8 mouse cellular contexts compared by ENCODE assay signal in the genomic region with DNA sequence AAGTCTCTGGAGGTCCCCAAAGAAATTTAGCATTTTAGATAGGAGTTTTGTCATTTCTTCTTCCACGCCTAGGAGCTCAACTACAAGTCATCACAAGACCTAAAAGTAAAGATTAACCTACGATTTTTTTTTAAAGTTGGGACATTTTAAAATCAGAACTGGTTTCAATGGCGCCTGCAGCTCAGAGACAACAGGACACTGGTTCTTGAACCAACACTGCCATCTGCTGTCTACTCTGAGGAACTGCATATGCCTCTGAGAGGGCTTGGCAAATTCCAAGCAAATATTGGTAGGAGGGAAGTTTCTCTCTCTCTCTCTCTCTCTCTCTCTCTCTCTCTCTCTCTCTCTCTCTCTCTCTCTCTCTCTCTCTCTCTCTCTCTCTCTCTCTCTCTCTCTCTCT. TPM values are rescaled to one million over a fixed set of nuclear protein-coding genes. Genes with fewer than 3 reads are reported as not detected.
DNase-seq lines count a peak whose midpoint lies in the region; ATAC-seq and TF ChIP-seq lines count a peak whose summit lies in the region.

No protein-coding gene starts in this region.

- H3K27ac ChIP-seq in testis, adult 2 months (ENCODE audit: control insufficient read depth, insufficient read depth, low read depth, low read length): no peak overlapping the region
- no peak overlapping the region for H3K27ac ChIP-seq in forebrain, embryonic 12.5 days
- H3K27ac ChIP-seq in hindbrain, embryonic 16.5 days (ENCODE audit: low read depth, low read length): no peak overlapping the region
- peak overlapping the region; percentile 100 for H3K27ac ChIP-seq in limb, embryonic 12.5 days
- no peak overlapping the region for H3K27ac ChIP-seq in midbrain, embryonic 13.5 days

- 0% methylated on average over 3 of the region's 3 CpGs for WGBS in forebrain, embryonic 12.5 days
- WGBS in hindbrain, embryonic 16.5 days: 0% methylated on average over 3 of the region's 3 CpGs
- 0% methylated on average over 3 of the region's 3 CpGs for WGBS in limb, embryonic 12.5 days
- WGBS in midbrain, embryonic 13.5 days: under 1% methylated on average over 3 of the region's 3 CpGs

- peak overlapping the region; percentile 76; the same call in 1 of the 2 replicates for H3K4me3 ChIP-seq in testis, adult 2 months (ENCODE audit: control insufficient read depth, low read depth, low read length)
- peak overlapping the region; percentile 47 for H3K4me3 ChIP-seq in forebrain, embryonic 12.5 days (replicated peaks)
- peak overlapping the region; percentile 46 for H3K4me3 ChIP-seq in hindbrain, embryonic 16.5 days (ENCODE audit: low read length)
- H3K4me3 ChIP-seq in limb, embryonic 12.5 days (replicated peaks): peak overlapping the region; percentile 89
- peak overlapping the region; percentile 38 for H3K4me3 ChIP-seq in midbrain, embryonic 13.5 days (replicated peaks)

- H3K4me1 ChIP-seq in testis, adult 2 months (ENCODE audit: control insufficient read depth, insufficient read depth, low read length): peaks cover 2% of the 10 kb centered on the region
- H3K4me1 ChIP-seq in forebrain, embryonic 12.5 days: peaks cover 42% of the 10 kb centered on the region
- peaks cover 12% of the 10 kb centered on the region for H3K4me1 ChIP-seq in hindbrain, embryonic 16.5 days (ENCODE audit: control insufficient read depth, insufficient read depth, low read depth, low read length)
- H3K4me1 ChIP-seq in limb, embryonic 12.5 days (replicated peaks): peaks cover 44% of the 10 kb centered on the region
- H3K4me1 ChIP-seq in midbrain, embryonic 13.5 days (replicated peaks): peaks cover 42% of the 10 kb centered on the region

- DNase-seq in testis, postnatal 10 days (ENCODE audit: low spot score): no peak
- DNase-seq in c-Kit-positive CD71-positive TER-119-negative erythroid progenitor cells, embryonic 14.5 days (ENCODE audit: low read depth): peak; percentile 43
- peak; percentile 55 for DNase-seq in thymus, postnatal 14 days

- H3K36me3 ChIP-seq in testis, adult 2 months (ENCODE audit: control insufficient read depth, insufficient read depth, low read length): no peaks in the 10 kb centered on the region
- H3K36me3 ChIP-seq in forebrain, embryonic 12.5 days (replicated peaks): no peaks in the 10 kb centered on the region
- H3K36me3 ChIP-seq in hindbrain, embryonic 16.5 days (ENCODE audit: control insufficient read depth, insufficient read depth, low read length): no peaks in the 10 kb centered on the region
- H3K36me3 ChIP-seq in limb, embryonic 12.5 days: peaks cover 40% of the 10 kb centered on the region
- no peaks in the 10 kb centered on the region for H3K36me3 ChIP-seq in midbrain, embryonic 13.5 days

- ATAC-seq in forebrain, embryonic 12.5 days (ENCODE audit: low FRiP score): no peak
- no peak for ATAC-seq in hindbrain, embryonic 16.5 days
- ATAC-seq in limb, embryonic 12.5 days (ENCODE audit: insufficient number of reproducible peaks, insufficient read depth, low FRiP score, low TSS enrichment, low read depth): no peak
- no peak for ATAC-seq in midbrain, embryonic 13.5 days

- no peaks in the 10 kb centered on the region for H3K9me3 ChIP-seq in forebrain, embryonic 12.5 days
- H3K9me3 ChIP-seq in hindbrain, embryonic 16.5 days (ENCODE audit: control insufficient read depth, low read length): no peaks in the 10 kb centered on the region
- H3K9me3 ChIP-seq in limb, embryonic 12.5 days: no peaks in the 10 kb centered on the region
- no peaks in the 10 kb centered on the region for H3K9me3 ChIP-seq in midbrain, embryonic 13.5 days

- peak; percentile 38; the same call in 1 of the 2 replicates for TF ChIP-seq CTCF in testis, adult 2 months (IDR thresholded peaks at IDR 0.05; ENCODE audit: control insufficient read depth, insufficient read depth, insufficient replicate concordance, low read depth, low read length)

- H3K27me3 ChIP-seq in testis, adult 2 months (ENCODE audit: control insufficient read depth, insufficient read depth, low read length): peaks cover 2% of the 10 kb centered on the region; the same call in 1 of the 2 replicates
- peaks cover 74% of the 10 kb centered on the region for H3K27me3 ChIP-seq in forebrain, embryonic 12.5 days
- peaks cover 3% of the 10 kb centered on the region; the same call in 1 of the 2 replicates for H3K27me3 ChIP-seq in hindbrain, embryonic 16.5 days (replicated peaks; ENCODE audit: control insufficient read depth, insufficient read depth, low read length)
- peaks cover 8% of the 10 kb centered on the region; the same call in 1 of the 2 replicates for H3K27me3 ChIP-seq in limb, embryonic 12.5 days
- H3K27me3 ChIP-seq in midbrain, embryonic 13.5 days: peaks cover 70% of the 10 kb centered on the region

- peak overlapping the region; percentile 49 for H3K9ac ChIP-seq in forebrain, embryonic 12.5 days
- peak overlapping the region; percentile 42; the same call in 1 of the 2 replicates for H3K9ac ChIP-seq in hindbrain, embryonic 16.5 days (ENCODE audit: low read depth, low read length)
- peak overlapping the region; percentile 100 for H3K9ac ChIP-seq in limb, embryonic 12.5 days (replicated peaks)
- no peak overlapping the region for H3K9ac ChIP-seq in midbrain, embryonic 13.5 days (replicated peaks)

- H3K4me2 ChIP-seq in forebrain, embryonic 12.5 days: peak overlapping the region; percentile 87
- peak overlapping the region; percentile 77 for H3K4me2 ChIP-seq in hindbrain, embryonic 16.5 days (ENCODE audit: low read length)
- H3K4me2 ChIP-seq in limb, embryonic 12.5 days: peak overlapping the region; percentile 64
- H3K4me2 ChIP-seq in midbrain, embryonic 13.5 days (replicated peaks): peak overlapping the region; percentile 74

- no peak for TF ChIP-seq POLR2A in testis, adult 2 months (IDR thresholded peaks at IDR 0.05; ENCODE audit: control insufficient read depth, low read depth, low read length)

RNA-seq across cellular contexts. Expression of a gene that starts 4.9 kb away (rescaled TPM):
- polyA plus RNA-seq in testis, adult 2 months (2012; rRNA removed): 3.9 TPM in 2 replicates
- polyA plus RNA-seq in forebrain, embryonic 12.5 days (2016; fragmentation: Nextera tagmentation; extraction: Ambion mirVana): 15.7 and 18.9 TPM in 2 replicates
- 20.8 and 22.1 TPM in 2 replicates for polyA plus RNA-seq in hindbrain, embryonic 16.5 days (2015; fragmentation: Nextera tagmentation; extraction: Ambion mirVana)
- 148 and 159 TPM in 2 replicates for polyA plus RNA-seq in limb, embryonic 12.5 days (2016; fragmentation: Nextera tagmentation; extraction: Ambion mirVana)
- 4.2 and 5.2 TPM in 2 replicates for polyA plus RNA-seq in midbrain, embryonic 13.5 days (2015; fragmentation: Nextera tagmentation; extraction: Ambion mirVana)

Comparison
In these comparisons a context has a peak if more than half of its experiments do, and no peak if none do; other contexts are left out.
1. H3K4me3 ChIP-seq: peak in every context shown above with its lines; median percentile 89 in limb, embryonic 12.5 days; 76 in testis, adult 2 months; 47 in forebrain, embryonic 12.5 days; 46 in hindbrain, embryonic 16.5 days; 38 in midbrain, embryonic 13.5 days.